Mouse (Mus musculus): ENCODE measurements at regions not wholly inside any gene's neighbourhood (a gene's known extent, or its start where the extent isn't known, plus 50 kb on each side); places are given as distances from the start of the nearest gene placed in this dataset.

DNA sequence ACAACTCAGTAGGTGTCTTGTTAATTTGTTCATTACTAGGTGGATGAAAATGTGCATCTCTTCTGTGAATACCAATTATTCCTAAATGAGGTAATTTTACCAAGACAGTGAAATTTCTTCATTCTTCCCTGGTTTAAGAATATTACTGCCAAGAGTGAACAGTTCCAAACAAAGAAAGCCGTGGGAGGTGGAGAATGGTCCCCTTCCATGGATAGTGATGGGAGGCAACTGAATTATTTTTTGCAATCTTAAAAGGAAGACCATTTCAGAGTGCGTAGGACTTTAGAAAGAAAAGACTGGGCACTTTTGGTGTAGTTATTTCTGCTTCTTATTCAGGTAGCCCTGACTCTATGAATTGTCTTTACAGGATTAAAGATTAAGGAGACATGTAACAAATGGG is 2494.3 kb upstream of the Gm7489 start:
- Histone ChIP-seq H3K4me1 (ENCODE audit: insufficient read depth) (no peaks in the 10 kb centered on the region), H3K36me3 (ENCODE audit: insufficient read depth) (no peaks in the 10 kb centered on the region), H3K4me2 (no peak overlapping the region), H3K27me3 (ENCODE audit: insufficient read depth, low read length) (no peaks in the 10 kb centered on the region), H3K27ac (ENCODE audit: low read depth) (no peak overlapping the region), H3K9me3 (ENCODE audit: low read depth, low read length) (no peaks in the 10 kb centered on the region), H3K9ac (no peak overlapping the region), H3K4me3 (ENCODE audit: low read depth, low read length) (no peak overlapping the region)
- DNase-seq (no peak), ATAC-seq (ENCODE audit: insufficient read depth) (no peak)
- WGBS, result 87% methylated on average over 2 of the region's 2 CpGs
- TF ChIP-seq CTCF (IDR thresholded peaks at IDR 0.05; ENCODE audit: low read depth), result no peak

- Histone ChIP-seq H3K27ac (ENCODE audit: low read depth) (no peak overlapping the region), H3K27me3 (ENCODE audit: insufficient read depth, low read length) (no peaks in the 10 kb centered on the region), H3K9ac (no peak overlapping the region), H3K4me2 (no peak overlapping the region), H3K9me3 (ENCODE audit: low read depth, low read length) (no peaks in the 10 kb centered on the region), H3K36me3 (ENCODE audit: insufficient read depth) (no peaks in the 10 kb centered on the region), H3K4me3 (ENCODE audit: low read depth, low read length) (no peak overlapping the region), H3K4me1 (ENCODE audit: insufficient read depth) (no peaks in the 10 kb centered on the region)
- WGBS, result 87% methylated on average over 2 of the region's 2 CpGs
- DNase-seq (no peak), ATAC-seq (ENCODE audit: insufficient read depth) (no peak)
- TF ChIP-seq CTCF (IDR thresholded peaks at IDR 0.05; ENCODE audit: low read depth), result no peak
Measured at GRCm38 (mm10) chr15:51391352-51391751, 2493.4 kb upstream of the Gm7489 start.

GRCm38 (mm10) chr15:51392449-51393405 is 2492.0 kb upstream of the Gm7489 start:
- H3K27me3 ChIP-seq (ENCODE audit: insufficient read depth, low read length), result no peaks in the 10 kb centered on the region
- no peak for TF ChIP-seq CTCF (IDR thresholded peaks at IDR 0.05; ENCODE audit: low read depth)
- H3K4me3 ChIP-seq (ENCODE audit: low read depth, low read length), result no peak overlapping the region
- no peaks in the 10 kb centered on the region for H3K9me3 ChIP-seq (ENCODE audit: low read depth, low read length)
- ATAC-seq (ENCODE audit: insufficient read depth) (no peak), DNase-seq (peak; percentile 55)
- no peak overlapping the region for H3K9ac ChIP-seq
- H3K4me2 ChIP-seq, result no peak overlapping the region
- no peaks in the 10 kb centered on the region for H3K36me3 ChIP-seq (ENCODE audit: insufficient read depth)
- no peak overlapping the region for H3K27ac ChIP-seq (ENCODE audit: low read depth)
- no peaks in the 10 kb centered on the region for H3K4me1 ChIP-seq (ENCODE audit: insufficient read depth)
- 57% methylated on average over 7 of the region's 7 CpGs for WGBS

DNA sequence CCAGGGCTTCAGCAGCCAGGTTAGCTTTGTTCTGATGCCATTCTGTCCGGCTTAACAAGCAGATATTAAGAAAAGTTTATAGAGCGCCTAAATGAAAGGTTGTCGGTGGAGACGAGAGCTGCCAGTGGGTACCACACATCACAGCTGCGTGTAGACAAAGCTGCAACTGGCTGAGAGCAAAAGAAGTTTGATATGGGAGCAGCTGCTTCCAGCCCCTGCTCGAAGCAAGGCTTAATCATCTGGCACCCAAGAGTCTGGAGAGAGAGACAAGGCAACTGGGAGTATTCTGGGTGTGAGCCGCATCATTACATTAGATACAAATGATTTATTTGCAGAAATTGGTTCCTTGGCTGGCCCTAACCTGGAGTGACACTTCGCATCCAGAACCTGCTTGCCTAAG is 2488.7 kb upstream of the Gm7489 start:
- TF ChIP-seq CTCF (IDR thresholded peaks at IDR 0.05; ENCODE audit: low read depth), result no peak
- DNase-seq (no peak), ATAC-seq (ENCODE audit: insufficient read depth) (no peak)
- Histone ChIP-seq H3K9me3 (ENCODE audit: low read depth, low read length) (no peaks in the 10 kb centered on the region), H3K9ac (no peak overlapping the region), H3K4me3 (ENCODE audit: low read depth, low read length) (no peak overlapping the region), H3K4me1 (ENCODE audit: insufficient read depth) (no peaks in the 10 kb centered on the region), H3K36me3 (ENCODE audit: insufficient read depth) (no peaks in the 10 kb centered on the region), H3K4me2 (no peak overlapping the region), H3K27ac (ENCODE audit: low read depth) (no peak overlapping the region), H3K27me3 (ENCODE audit: insufficient read depth, low read length) (no peaks in the 10 kb centered on the region)
- WGBS, result 74% methylated on average over 8 of the region's 8 CpGs

DNA sequence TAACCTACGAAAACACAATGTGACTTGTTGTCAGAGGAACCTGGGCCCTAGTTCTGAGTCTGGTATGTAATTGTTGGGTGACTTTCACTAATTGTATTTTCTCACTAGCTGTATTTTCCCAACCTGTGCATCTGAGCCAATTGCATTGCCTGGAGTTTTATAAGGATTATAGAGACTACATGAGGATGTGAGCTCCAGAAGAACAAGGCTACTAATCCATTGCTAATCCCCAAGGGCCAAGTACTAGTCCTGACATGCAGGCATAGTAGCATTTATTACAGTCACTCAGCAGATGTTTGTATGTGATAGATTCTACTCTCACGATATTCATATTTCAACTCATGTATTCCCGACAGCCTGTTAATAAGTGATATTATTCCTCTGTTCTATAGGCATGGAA is 2481.1 kb upstream of the Gm7489 start:
- DNase-seq (no peak), ATAC-seq (ENCODE audit: insufficient read depth) (no peak)

DNA sequence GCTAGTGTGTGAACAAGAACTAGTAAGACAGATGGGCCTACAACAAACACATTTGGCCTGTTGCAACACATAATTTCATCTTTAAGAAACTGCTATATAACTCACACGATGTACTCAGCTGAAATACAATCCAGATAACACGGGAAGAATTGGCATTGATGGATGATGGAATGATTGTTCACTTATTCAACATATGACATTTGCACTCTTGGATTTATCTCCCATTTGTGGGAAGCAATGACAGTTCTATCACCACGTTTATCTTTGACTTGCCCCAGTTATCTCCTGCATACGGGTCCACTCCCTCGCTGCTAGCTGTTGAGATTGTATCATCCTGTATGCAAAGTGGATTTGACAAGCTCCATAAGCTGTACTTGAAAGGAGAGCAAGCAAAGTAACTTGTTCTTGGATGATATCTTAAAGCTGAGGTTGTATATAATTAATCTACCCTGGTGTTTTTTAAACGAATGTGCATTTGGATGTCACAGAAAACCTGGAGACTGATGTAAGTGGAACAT is 2474.9 kb upstream of the Gm7489 start:
- Histone ChIP-seq H3K4me3 (ENCODE audit: low read depth, low read length) (no peak overlapping the region), H3K4me2 (no peak overlapping the region), H3K27me3 (ENCODE audit: insufficient read depth, low read length) (no peaks in the 10 kb centered on the region), H3K9me3 (ENCODE audit: low read depth, low read length) (no peaks in the 10 kb centered on the region), H3K4me1 (ENCODE audit: insufficient read depth) (no peaks in the 10 kb centered on the region; the same call in 1 of the 2 replicates), H3K27ac (ENCODE audit: low read depth) (no peak overlapping the region), H3K9ac (no peak overlapping the region), H3K36me3 (ENCODE audit: insufficient read depth) (no peaks in the 10 kb centered on the region)
- WGBS, result 23% methylated on average over 6 of the region's 6 CpGs
- DNase-seq, result peak; percentile 56
- TF ChIP-seq CTCF (IDR thresholded peaks at IDR 0.05; ENCODE audit: low read depth), result no peak
- peak; percentile 73; the same call in 1 of the 2 replicates for ATAC-seq (ENCODE audit: insufficient read depth)

More for the DNA sequence above, 2481.1 kb upstream of the Gm7489 start:
- H3K4me1 ChIP-seq (ENCODE audit: insufficient read depth), result no peaks in the 10 kb centered on the region
- H3K4me3 ChIP-seq (ENCODE audit: low read depth, low read length), result no peak overlapping the region
- no peaks in the 10 kb centered on the region for H3K9me3 ChIP-seq (ENCODE audit: low read depth, low read length)
- no peak overlapping the region for H3K4me2 ChIP-seq
- H3K36me3 ChIP-seq (ENCODE audit: insufficient read depth), result no peaks in the 10 kb centered on the region
- TF ChIP-seq CTCF (IDR thresholded peaks at IDR 0.05; ENCODE audit: low read depth), result no peak
- 81% methylated on average over 3 of the region's 3 CpGs for WGBS
- H3K27ac ChIP-seq (ENCODE audit: low read depth), result no peak overlapping the region
- no peaks in the 10 kb centered on the region for H3K27me3 ChIP-seq (ENCODE audit: insufficient read depth, low read length)
- no peak overlapping the region for H3K9ac ChIP-seq

DNA sequence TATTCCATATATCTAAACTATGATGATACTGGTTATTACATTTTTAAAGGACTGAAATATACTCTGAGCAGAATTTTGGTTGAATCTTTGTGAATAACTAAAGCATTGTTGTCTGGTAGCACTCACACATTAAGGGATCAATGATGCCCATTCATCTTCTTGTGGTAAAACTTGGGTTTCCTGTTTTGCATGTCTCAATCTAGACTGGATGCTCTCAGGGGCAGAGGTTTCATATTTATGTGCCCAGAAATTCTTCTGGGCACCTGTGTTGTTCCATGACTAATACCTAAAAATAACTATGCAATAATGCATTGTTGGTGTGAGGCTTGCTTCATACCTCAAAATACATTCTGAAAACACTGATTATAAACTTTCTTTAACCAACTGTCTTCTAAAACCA is 2472.7 kb upstream of the Gm7489 start:
- Histone ChIP-seq H3K9me3 (ENCODE audit: low read depth, low read length) (no peaks in the 10 kb centered on the region), H3K36me3 (ENCODE audit: insufficient read depth) (no peaks in the 10 kb centered on the region), H3K27me3 (ENCODE audit: insufficient read depth, low read length) (no peaks in the 10 kb centered on the region), H3K4me3 (ENCODE audit: low read depth, low read length) (no peak overlapping the region), H3K4me1 (ENCODE audit: insufficient read depth) (no peaks in the 10 kb centered on the region; the same call in 1 of the 2 replicates), H3K27ac (ENCODE audit: low read depth) (no peak overlapping the region), H3K4me2 (no peak overlapping the region), H3K9ac (no peak overlapping the region)
- TF ChIP-seq CTCF (IDR thresholded peaks at IDR 0.05; ENCODE audit: low read depth), result no peak
- ATAC-seq (ENCODE audit: insufficient read depth) (no peak), DNase-seq (no peak)
